Mouse (Mus musculus) megakaryocyte-erythroid progenitor cell, adult 5-6 weeks (primary cell): ENCODE measurements around the gene Hba-x. TPM values are rescaled to one million over a fixed set of nuclear protein-coding genes. Genes with fewer than 3 reads are reported as not detected.
"Not testable (repeated sequence)": the region's sequence is repeated elsewhere in the genome, so short reads cannot be mapped to it uniquely, and the experiment has no call there.

Source experiments
- ATAC-seq: replicated peaks from 2 replicates; pipeline ENCODE4 v1.8.0; 2016; ENCODE audit warnings: mild to moderate bottlenecking, inconsistent platforms; ENCODE audit not compliant: severe bottlenecking, poor library complexity, low FRiP score, low TSS enrichment
- total RNA-seq, 2 experiments: library from RNA; stranded (forward) in 1 of 2; stranded (reverse) in 1 of 2; fragments of 200-1000, 215-1000 nt in 1 of 2; fragments of >200 nt in 1 of 2; fragmentation: Nextera tagmentation in 1 of 2; gene quantifications; 2 replicates each; pipeline ENCODE4 v1.2.3; 2014 to 2017

The Hba-x gene
- total RNA-seq, 2 experiments from 2014 or later, result not detected

- ATAC-seq, result no peak
These were observed 5.4 kb downstream of the Hba-x start for GRCm38 (mm10) chr11:32281416-32282144.

- peak; percentile 92 for ATAC-seq
These were observed 7.0 kb downstream of the Hba-x start, which contains the start of gene Hba-a1 for GRCm38 (mm10) chr11:32283091-32283777. Hba-a1 (plus strand) TSS chr11:32283511.

GRCm38 (mm10) chr11:32284582-32284981, 8.4 kb downstream of the Hba-x start:
- not testable (repeated sequence) for ATAC-seq

DNA sequence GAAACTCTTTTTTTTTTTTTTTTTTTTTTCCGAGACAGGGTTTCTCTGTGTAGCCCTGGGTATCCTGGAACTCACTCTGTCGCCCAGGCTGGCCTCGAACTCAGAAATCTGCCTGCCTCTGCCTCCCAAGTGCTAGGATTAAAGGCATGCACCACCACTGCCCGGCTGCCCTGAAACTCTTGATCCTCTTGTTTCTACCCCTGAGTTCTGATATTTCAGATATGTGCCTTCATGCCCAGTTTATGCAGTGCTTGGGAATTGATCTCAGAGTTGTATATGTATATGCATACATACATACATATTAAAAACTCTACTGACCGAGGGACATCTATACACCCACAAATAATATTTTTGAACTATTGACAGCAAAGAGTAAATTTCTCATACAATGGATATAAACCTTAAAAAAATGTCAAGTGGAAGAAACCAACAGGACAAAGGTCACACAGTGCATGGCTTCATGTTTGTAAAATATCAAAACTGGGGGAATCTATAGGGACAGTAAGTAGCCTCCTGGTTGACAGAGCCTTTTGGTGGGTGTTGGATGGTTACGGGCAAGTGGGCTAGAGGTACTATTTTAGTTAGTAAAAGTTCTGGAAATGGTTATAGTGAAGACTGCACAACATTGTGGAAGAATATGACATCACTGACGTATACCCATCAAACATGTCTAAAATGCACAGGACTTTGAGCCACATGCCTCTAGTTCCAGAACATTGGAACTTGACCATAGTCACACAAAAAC, 9.0 kb downstream of the Hba-x start:
- ATAC-seq, result no peak

GRCm38 (mm10) chr11:32285887-32286286, 9.7 kb downstream of the Hba-x start:
- not testable (repeated sequence) for ATAC-seq

GRCm38 (mm10) chr11:32286695-32287492, 10.7 kb downstream of the Hba-x start, which contains the start of gene Hbq1b:
Hbq1b (plus strand) TSS chr11:32286965.
- peak; percentile 66 for ATAC-seq

GRCm38 (mm10) chr11:32287493-32287825, 11.3 kb downstream of the Hba-x start:
- ATAC-seq, result no peak

- ATAC-seq, result not testable (repeated sequence)
These were observed 16.6 kb downstream of the Hba-x start for GRCm38 (mm10) chr11:32292819-32293218.

DNA sequence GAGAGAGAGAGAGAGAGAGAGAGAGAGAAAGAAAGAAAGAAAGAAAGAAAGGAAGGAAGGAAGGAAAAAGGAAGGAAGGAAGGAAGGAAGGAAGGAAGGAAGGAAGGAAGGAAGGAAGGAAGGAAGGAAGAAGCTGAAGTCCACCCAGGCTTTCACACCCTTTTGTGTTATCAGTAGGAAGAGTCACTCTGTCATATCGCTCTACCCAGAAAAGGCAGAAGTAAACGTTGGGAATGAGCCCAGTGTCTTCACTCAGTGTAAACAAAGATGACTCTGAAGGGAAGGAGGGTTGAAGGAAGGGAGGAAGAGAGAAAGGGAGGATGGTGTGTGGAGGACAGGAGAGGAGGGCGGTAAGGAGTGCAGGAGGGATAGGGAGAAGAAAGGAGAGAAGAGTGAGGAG, 17.3 kb downstream of the Hba-x start:
- 0 out of 2 replicates have a peak, but pooled peaks have one; percentile 28 for ATAC-seq

DNA sequence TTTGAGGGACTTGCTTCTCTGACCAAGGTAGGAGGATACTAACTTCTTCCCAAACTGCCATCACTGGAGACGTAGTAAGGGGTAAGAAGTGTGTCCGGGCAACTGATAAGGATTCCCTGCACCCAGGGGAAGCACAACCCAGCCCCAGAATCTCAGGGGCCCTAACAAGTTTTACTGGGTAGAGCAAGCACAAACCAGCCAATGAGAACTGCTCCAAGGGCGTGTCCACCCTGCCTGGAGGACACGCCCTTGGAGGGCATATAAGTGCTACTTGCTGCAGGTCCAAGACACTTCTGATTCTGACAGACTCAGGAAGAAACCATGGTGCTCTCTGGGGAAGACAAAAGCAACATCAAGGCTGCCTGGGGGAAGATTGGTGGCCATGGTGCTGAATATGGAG, 20.0 kb downstream of the Hba-x start, which contains the start of gene Hba-a2:
TSS of gene Hba-a2 (plus strand) at position 287 of the 400 bp plus-strand sequence.
- peak; percentile 93 for ATAC-seq

DNA sequence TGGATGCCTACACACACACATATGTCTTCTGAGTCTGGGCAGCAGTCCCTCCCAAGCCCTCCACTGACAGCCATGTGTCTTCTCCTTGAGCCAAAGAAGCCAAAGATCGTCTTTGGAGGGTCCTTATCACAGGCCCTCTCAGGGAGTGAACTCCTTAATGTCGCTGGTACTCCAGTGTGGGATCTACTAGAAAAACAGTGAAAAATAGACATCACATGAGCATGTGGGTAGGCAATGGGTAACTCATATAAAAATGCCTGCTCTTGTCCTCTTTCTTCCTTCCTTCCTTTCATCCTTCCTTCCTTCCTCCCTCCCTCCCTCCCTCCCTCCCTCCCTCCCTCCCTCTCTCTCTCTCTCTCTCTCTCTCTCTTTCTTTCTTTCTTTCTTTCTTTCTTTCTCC, 21.2 kb downstream of the Hba-x start:
- not testable (repeated sequence) for ATAC-seq

- ATAC-seq, result no peak
These were observed 21.8 kb downstream of the Hba-x start for GRCm38 (mm10) chr11:32297866-32298531.

DNA sequence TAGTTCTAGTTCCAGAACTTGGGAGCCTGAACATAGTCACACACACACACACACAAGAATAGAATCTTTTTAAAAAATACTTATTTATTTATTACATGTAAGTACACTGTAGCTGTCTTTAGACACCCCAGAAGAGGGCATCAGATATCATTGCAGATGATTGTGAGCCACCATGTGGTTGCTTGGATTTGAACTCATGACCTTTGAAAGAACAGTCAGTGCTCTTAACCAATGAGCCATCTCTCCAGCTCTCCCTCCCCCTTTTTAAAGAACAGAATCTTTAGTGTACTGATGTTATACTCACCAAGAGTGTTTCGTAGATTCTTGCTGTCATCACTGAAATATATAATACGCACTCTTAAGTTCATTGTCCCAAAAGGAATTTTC, 22.3 kb downstream of the Hba-x start:
- ATAC-seq, result no peak

DNA sequence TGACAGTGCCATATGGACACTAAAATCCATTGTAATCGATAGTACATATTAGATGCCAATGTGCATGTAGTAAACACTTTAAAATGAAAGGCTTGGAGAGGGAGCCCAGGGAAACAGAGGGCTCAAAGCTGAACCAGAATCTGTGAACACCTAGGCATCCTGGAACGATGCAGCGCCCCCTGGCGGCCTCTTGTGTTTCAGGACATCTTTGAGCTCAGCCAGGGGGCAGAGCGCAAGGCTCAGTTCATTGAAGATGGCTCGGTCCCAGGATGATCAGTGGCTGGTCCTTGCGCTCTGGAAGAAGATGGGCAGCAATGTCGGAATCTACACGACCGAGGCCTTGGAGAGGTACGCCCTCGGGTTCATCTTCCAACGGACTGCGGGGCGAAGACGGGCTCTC, 23.7 kb downstream of the Hba-x start, which contains the start of gene Hbq1a:
TSS of gene Hbq1a (plus strand) at position 205 of the 400 bp plus-strand sequence.
- ATAC-seq, result peak; percentile 46; the same call in 1 of the 2 replicates

DNA sequence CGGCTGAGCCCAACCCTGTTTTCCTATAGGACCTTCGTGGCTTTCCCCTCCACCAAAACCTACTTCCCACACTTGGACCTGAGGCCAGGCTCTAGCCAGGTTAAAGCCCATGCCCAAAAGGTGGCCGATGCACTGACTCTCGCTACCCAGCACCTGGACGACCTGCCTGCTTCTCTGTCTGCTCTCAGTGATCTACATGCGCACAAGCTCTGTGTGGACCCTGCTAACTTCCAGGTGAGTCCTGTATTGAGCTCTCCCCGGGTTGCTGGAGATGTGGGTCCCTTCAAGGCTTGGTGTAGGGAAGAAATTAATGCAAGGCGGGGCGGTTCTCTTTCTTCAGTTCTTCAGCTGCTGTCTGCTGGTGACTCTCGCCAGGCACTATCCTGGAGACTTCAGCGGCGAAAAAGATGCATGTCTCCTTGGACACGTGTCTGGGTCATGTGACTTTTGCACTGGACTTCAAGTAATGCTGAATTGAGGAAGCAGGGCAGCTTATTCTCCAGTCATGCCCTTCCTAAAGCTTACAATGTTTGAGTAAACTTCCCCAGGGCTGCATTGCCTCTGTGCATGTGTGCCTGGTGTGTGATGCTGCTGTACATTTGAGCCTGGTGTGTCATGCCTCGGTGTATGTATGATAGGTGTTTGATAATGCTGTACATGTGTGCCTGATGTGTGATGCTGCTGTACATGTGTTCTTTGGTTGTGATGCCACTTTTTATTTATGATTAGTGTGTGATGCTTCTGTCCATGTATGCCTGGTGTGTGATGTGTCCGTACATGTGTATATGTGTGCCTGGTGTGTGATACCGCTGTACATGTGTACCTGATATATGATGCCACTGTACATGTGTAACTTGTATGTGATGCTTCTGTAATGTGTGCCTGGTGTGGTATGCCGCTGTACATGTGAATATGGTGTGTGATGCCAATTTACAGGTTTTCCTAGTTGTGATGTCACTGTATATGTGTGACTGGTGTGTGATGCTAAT, 24.4 kb downstream of the Hba-x start:
- no peak for ATAC-seq

GRCm38 (mm10) chr11:32301506-32301905, 25.3 kb downstream of the Hba-x start:
- ATAC-seq, result no peak

DNA sequence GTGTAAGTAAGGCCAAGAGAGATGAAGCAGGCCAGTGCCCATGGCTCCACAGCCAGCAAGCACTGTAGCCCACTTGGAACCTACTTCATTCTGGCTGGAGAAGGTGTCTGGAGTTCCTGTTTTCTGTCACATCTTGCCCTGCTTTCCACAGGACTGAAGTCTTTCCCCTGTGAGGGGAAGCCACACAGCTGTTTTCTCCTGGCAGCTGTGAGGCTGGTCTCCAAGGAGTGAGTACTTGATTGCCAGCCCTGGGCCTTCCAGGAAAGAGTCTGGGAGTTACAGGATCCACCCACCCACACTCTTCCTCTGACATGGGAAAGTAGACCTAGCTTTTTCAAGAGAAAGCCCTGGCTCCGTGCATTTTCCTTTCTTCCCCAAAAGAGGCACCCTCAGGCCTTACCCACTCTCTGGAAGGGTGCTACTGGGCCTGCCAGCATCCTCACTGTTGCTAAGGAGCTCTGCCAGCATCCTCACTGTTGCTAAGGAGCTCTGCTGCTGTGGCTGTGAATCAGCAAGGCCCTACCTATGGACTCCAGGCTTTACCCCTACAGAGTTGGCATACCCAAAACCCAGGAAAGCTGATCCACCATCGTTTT, 26.7 kb downstream of the Hba-x start:
- no peak for ATAC-seq
